Mouse (Mus musculus) activated CD4-positive, CD25-positive, alpha-beta regulatory T cell, adult 4 months (primary cell): ENCODE measurements around the gene Cln3. TPM values are rescaled to one million over a fixed set of nuclear protein-coding genes. Genes with fewer than 3 reads are reported as not detected.

Experiments used
- ATAC-seq: one replicate; pipeline ENCODE4 v1.8.0; 2017
- polyA plus RNA-seq, 2 experiments: library from polyadenylated mRNA; unstranded; fragments of 100-300 nt; shearing (Covaris generic); gene quantifications; one replicate each; pipeline ENCODE4 v1.2.1; 2017

The Cln3 gene
- polyA plus RNA-seq = 10 to 100 TPM; 42.7 to 46.2 TPM

GRCm38 (mm10) chr7:126585717-126586116 is at the start of gene Cln3:
Gene Cln3 (minus strand): TSS chr7:126585817.
- no peak for ATAC-seq

GRCm38 (mm10) chr7:126635375-126635774 is 49.8 kb upstream of the Cln3 start:
- no peak for ATAC-seq

DNA sequence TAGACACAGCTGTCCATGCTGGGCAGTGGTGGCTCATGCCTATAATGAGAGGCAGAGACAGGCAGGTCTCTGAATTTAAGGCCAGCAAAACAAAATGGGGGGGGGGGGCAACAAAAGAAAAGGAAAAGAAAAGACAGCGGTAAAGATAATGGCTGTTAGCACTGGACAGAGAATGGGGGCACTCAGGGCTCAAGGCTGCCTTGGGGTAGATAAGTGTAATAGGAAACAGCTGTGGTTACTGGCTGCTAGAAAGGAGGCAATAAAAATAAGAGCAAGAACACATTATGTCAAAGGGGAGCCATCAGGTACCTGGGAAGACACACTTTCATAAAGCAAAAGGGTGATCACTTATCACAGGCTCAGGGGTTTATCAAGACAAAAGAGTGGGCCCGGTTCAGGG is 46.9 kb upstream of the Cln3 start:
- ATAC-seq = no peak

GRCm38 (mm10) chr7:126630824-126631518 is 45.4 kb upstream of the Cln3 start, which contains the start of gene Nupr1:
Gene Nupr1 (minus strand): TSS chr7:126630861.
- ATAC-seq = no peak

GRCm38 (mm10) chr7:126629915-126630314 is 44.3 kb upstream of the Cln3 start:
- ATAC-seq = no peak

GRCm38 (mm10) chr7:126628111-126628510 is 42.5 kb upstream of the Cln3 start:
- no peak for ATAC-seq

DNA sequence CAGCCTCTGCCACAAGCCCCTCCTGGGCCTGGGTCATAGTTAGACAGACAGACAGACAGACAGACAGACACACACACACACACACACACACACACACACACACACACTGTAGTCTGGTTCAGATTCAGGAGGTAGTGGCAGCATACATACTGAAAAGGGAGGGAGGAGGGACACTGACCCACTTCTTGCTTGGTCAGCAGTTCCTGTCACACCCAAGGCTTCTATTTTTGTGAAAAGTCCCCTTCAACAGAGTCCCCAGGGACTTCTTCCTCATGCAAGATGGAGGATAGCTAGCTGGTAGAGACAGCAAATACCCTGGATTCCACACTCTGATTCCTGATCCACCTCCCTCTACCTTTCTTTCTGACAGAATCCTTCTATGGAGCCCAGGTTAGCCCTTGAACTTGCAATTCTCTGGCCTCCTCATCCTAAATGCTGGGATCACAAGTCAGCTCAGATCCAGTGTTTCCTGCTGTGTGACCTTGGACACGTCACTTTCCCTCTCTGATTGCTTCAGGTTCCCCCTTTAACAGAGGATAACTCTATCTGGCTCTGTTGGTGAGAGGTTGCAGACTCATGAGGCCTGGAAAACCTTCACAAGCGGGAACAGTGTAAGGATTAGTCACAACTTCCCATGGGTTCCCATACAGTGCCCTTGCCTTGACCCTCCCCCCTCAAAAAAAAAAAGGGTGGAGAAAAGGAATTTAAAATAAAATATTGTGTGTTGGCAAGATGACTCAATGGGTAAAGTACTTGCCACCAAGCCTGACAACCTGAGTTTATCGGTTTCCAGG is 40.4 kb upstream of the Cln3 start:
- no peak for ATAC-seq

GRCm38 (mm10) chr7:126625369-126625768 is 39.8 kb upstream of the Cln3 start:
- no peak for ATAC-seq

GRCm38 (mm10) chr7:126624774-126625173 is 39.2 kb upstream of the Cln3 start:
- ATAC-seq = no peak

DNA sequence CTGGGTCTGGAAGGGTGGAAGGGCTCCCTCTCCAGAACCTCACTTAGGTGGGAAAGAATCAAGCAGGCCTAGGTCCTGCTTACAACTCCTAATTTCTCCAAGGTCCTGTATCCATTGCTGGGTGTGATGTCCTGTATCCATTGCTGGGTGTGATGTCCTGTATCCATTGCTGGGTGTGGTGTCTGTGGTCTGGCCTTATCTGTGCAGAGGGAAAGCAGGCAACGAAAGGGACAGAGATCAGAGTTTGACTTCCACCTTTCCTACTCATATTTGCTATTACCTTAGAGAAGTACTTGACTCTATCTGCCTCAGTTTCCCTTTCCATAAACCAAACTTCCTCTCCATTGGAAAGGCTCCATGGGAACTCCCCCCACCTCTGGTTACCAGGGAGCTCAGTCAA is 37.8 kb upstream of the Cln3 start:
- no peak for ATAC-seq

DNA sequence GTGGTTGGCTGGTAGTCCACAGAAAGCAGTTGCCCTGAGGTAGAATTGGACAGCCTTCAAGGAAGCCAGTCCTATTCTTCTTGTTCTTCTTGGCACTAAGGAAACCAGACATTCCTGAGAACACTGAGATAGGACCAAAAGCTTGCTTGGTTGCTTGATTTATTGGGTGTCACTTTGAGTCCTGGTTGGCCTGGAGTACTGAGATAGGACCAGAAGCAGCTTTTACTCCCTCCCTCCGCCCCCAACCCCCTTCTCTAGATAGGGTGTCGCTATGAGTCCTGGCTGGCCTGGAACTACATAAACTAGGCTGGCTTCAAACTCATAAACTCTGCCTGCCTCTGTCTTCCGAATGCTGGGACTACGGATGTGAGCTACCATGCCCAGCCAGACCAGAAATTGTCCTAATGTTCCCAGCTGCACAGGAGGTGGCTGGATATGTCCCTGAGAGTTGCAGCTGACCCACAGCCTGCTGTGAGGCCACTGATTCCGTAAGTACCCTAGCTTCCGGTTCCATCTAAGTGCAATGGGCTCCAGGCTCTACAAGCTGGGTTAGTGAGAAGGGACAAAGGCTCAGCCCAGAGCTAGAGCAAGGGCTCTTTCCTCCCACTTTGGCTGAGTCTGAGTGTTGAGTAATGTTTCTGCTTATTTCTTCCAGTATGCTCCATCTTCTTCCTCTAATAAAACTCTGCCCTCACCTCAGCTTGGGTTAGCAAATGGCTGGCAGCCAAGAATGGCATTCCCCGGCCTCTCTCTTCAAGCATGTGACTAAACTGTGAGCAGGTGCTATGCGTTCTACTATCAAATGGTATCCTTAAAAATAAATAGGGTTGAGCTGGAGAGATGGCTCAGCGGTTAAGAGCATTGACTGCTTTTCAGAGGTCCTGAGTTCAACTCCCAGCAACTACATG is 36.1 kb upstream of the Cln3 start:
- no peak for ATAC-seq

- ATAC-seq = peak; percentile 90
Measured at GRCm38 (mm10) chr7:126619559-126620275, 34.1 kb upstream of the Cln3 start.

DNA sequence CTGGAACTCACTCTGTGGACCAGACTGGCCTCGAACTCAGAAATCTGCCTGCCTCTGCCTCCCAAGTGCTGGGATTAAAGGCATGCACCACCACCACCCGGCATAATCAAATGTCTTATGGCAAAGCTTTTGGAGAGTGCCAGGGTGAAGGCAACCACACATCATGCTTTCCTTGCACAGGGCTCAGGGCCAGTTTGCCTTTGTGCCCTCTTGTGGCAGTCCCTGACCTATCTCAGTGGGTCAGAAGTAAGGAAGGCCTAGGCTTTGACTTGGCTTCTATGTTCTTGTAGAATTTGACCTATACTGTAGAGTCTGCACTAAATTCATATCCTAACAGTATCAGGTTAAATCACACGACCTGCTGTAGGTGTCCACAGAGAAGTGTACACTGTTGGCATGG is 31.1 kb upstream of the Cln3 start:
- ATAC-seq = no peak

- no peak for ATAC-seq
Measured at GRCm38 (mm10) chr7:126612736-126613135, 27.1 kb upstream of the Cln3 start.

DNA sequence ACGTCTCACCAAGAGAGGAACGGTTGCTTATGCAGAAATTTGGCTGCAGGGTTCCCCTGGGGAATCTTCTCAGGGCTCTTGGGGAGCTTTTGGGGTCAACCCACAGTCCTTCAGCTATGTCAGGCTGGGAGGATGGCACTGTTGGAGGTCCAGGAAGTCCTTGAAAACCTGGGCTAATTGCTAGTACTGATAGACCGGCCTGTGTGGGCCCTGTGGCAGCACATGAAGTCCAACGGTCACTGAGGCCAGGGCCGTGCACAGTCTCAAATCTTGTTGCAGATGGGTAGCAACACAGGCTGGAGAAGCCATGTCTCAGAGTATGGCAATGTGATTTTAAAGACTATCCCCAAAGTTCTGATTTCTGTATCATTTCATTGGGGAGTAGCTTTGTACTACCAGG is 22.2 kb upstream of the Cln3 start:
- no peak for ATAC-seq

DNA sequence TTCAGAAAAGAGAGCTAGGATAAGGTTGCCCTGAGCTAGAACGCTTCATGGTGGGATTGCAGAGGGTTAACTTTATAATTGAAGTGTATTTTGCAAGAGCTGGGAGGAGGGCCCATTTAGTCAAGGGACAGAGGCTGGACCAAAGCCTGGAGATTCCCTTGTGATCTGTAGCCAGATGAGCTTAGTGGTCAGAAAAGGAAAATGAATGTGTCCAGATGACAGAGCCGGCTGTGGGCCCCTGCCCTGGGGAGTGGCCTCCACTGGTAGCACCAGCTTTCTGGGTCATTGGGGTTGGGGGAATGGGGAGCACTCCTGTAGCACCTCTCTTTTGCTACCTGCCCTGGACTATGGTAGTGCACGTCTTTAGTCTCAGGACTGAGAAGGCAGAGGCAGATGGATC is 21.4 kb upstream of the Cln3 start:
- no peak for ATAC-seq

- ATAC-seq = no peak
Measured at GRCm38 (mm10) chr7:126606611-126607010, 21.0 kb upstream of the Cln3 start.

- no peak for ATAC-seq
Measured at GRCm38 (mm10) chr7:126602650-126603049, 17.0 kb upstream of the Cln3 start.

GRCm38 (mm10) chr7:126601896-126602295 is 16.3 kb upstream of the Cln3 start:
- ATAC-seq = no peak

GRCm38 (mm10) chr7:126598919-126599318 is 13.3 kb upstream of the Cln3 start:
- no peak for ATAC-seq

DNA sequence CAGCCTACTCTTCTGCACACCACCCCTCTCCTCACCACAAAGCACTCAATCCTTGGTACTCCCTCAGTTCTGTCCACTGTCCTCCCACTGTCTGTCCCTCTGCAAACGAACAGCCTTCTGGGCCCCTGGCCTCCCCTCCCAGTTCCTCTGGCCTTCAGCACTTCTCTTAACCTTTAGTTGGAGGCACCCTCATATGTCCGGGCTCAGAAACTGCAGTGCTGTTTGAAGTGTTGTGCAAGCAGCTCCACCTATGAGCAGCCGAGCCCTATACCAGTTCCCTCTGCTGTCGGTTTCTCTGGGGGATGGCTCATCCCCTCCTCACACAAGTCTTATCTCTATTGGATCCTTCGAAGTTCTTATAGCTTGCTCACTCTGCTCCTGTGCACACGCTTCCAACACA is 10.8 kb upstream of the Cln3 start:
- no peak for ATAC-seq

- ATAC-seq = no peak
Measured at GRCm38 (mm10) chr7:126595890-126596289, 10.3 kb upstream of the Cln3 start.
